Mouse (Mus musculus): ENCODE results near the gene Tmem132c. TPM values are rescaled to one million over a fixed set of nuclear protein-coding genes. Genes with fewer than 3 reads are reported as not detected.

The Tmem132c gene
- polyA plus RNA-seq, 1 experiment = not detected

DNA sequence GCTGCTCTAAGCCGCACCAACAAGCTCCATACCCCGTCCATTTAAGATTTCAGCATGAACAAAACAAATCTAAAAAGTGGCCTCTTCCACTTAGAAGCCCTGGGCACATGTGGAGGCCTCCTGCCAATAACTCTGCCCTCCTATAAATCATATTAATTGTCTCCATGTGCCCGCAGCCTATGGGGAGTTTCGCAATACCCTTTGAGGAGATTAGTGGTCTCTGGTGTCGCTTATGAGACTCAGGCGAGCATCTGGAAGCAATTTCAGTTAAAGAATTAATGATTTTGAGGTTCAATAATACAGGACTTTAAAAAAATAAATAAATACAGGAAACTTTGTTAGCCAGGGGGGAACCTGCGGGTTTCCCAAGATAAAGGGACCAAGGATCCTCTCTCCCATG, 1.9 kb upstream of the Tmem132c start:
- Histone ChIP-seq H3K4me3 (no peak overlapping the region), H3K36me3 (ENCODE audit: control insufficient read depth, insufficient read depth) (no peaks in the 10 kb centered on the region), H3ac (ENCODE audit: control insufficient read depth, insufficient read length) (no peak overlapping the region), H3K27me3 (ENCODE audit: control insufficient read depth, insufficient read depth, insufficient read length) (no peaks in the 10 kb centered on the region), H3K4me2 (ENCODE audit: low read depth) (no peak overlapping the region), H3K79me2 (ENCODE audit: control insufficient read depth, insufficient read depth) (no peaks in the 10 kb centered on the region)
- TF ChIP-seq POLR2A (IDR thresholded peaks at IDR 0.05; ENCODE audit: insufficient read length, low read depth) (no peak), TCF3 (IDR thresholded peaks at IDR 0.05; ENCODE audit: insufficient read length, low read depth) (no peak), MYOG (IDR thresholded peaks at IDR 0.05; ENCODE audit: control insufficient read depth in 1 of 3, insufficient read depth in 1 of 3, insufficient read length in 2 of 3, low read depth in 2 of 3) (no peak), TCF12 (IDR thresholded peaks at IDR 0.05; ENCODE audit: insufficient read depth, poor library complexity, severe bottlenecking) (no peak), CEBPB (IDR thresholded peaks at IDR 0.05; ENCODE audit: insufficient read depth, poor library complexity, severe bottlenecking) (no peak), MYOD1 (IDR thresholded peaks at IDR 0.05; ENCODE audit: control insufficient read depth in 1 of 3, insufficient read length in 2 of 3, low read depth in 2 of 3) (no peak), SRF (IDR thresholded peaks at IDR 0.05; ENCODE audit: control insufficient read depth, insufficient read length, low read depth) (no peak), E2F4 (IDR thresholded peaks at IDR 0.05; ENCODE audit: insufficient read depth) (no peak), USF1 (IDR thresholded peaks at IDR 0.05; ENCODE audit: low read depth) (no peak), REST (IDR thresholded peaks at IDR 0.05; ENCODE audit: insufficient read depth, insufficient read length) (no peak)

DNA sequence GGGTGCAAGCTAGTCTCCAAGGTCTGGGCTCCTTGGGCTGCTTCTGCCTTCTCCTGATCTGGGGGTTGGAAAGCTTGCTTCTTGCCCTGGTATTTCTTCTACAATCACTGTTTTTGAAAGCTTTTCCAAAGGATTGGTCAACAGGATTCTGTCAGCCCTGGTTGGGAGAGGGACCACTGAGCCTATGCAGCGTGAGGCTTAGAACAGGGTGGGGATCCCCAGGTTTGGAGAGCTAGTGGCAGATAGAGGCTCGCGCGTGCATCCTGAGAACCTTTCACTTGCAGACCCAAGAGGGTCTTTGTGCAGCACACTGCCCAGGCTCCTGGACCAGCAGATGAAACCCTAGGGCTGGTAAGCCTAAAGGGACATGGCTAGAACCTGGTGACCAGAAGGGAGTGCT, 962 bp upstream of the Tmem132c start:
- no peak overlapping the region for H3K4me2 ChIP-seq (ENCODE audit: low read depth)

DNA sequence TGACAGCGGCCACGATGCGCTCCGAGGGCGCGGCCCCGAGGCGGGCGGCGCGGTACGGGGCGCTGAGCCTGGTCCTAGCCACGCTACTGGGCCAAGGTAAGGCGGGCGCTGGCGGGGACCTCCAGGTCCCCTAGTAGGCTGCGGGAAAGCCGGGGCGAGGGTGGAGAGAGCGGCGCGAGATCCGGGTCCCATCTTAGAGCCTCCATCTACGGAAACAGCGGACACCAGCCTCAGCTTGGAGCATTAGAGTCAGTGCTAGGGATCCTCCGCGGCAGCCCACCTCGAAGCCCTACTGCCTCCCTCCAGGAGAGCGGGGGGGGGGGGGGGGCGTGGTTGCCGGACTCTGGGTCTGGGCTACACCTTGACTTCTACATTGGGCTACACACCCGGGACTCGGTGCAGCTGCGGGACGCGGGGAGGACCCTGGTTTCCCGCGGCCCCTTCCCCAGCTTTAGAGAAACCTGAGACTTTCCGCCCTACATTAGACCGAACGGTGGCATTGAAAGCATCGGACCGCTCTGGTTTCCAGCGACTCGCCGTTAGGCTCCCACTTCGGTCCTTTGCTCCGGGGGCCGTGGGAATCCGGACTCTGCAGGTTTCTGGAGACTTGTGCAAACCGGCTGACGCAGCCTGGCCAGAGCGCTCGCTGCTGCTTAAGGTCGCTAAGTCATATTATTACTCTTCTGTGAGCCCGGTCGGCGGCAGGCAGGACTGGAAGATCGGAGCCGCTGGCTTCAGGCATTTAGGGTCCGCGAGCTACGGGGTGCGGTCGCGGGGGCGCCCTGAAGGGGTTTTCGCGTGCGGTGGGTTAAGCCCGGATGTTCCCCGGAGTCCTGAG, 536 bp downstream of the Tmem132c start:
- Histone ChIP-seq H3K4me3 (no peak overlapping the region), H3K36me3 (ENCODE audit: control insufficient read depth, insufficient read depth) (no peaks in the 10 kb centered on the region), H3K4me2 (ENCODE audit: low read depth) (no peak overlapping the region), H3ac (ENCODE audit: control insufficient read depth, insufficient read length) (no peak overlapping the region), H3K27me3 (ENCODE audit: control insufficient read depth, insufficient read depth, insufficient read length) (no peaks in the 10 kb centered on the region), H3K79me2 (ENCODE audit: control insufficient read depth, insufficient read depth) (no peaks in the 10 kb centered on the region)
- TF ChIP-seq TCF12 (IDR thresholded peaks at IDR 0.05; ENCODE audit: insufficient read depth, poor library complexity, severe bottlenecking) (no peak), USF1 (IDR thresholded peaks at IDR 0.05; ENCODE audit: low read depth) (no peak), CEBPB (IDR thresholded peaks at IDR 0.05; ENCODE audit: insufficient read depth, poor library complexity, severe bottlenecking) (no peak)

More for the DNA sequence above, 962 bp upstream of the Tmem132c start:
- no peaks in the 10 kb centered on the region for H3K79me2 ChIP-seq (ENCODE audit: control insufficient read depth, insufficient read depth)
- no peak overlapping the region for H3K4me3 ChIP-seq
- TF ChIP-seq USF1 (IDR thresholded peaks at IDR 0.05; ENCODE audit: low read depth) = no peak
- no peak for TF ChIP-seq MYOD1 (IDR thresholded peaks at IDR 0.05; ENCODE audit: control insufficient read depth in 1 of 3, insufficient read length in 2 of 3, low read depth in 2 of 3)
- TF ChIP-seq E2F4 (IDR thresholded peaks at IDR 0.05; ENCODE audit: insufficient read depth) = no peak
- no peak for TF ChIP-seq TCF3 (IDR thresholded peaks at IDR 0.05; ENCODE audit: insufficient read length, low read depth)
- no peak for TF ChIP-seq SRF (IDR thresholded peaks at IDR 0.05; ENCODE audit: control insufficient read depth, insufficient read length, low read depth)
- TF ChIP-seq TCF12 (IDR thresholded peaks at IDR 0.05; ENCODE audit: insufficient read depth, poor library complexity, severe bottlenecking) = no peak
- TF ChIP-seq MAX (IDR thresholded peaks at IDR 0.05; ENCODE audit: low read depth) = no peak
- TF ChIP-seq POLR2AphosphoS2 (IDR thresholded peaks at IDR 0.05; ENCODE audit: insufficient read length, low read depth) = no peak
- no peak for TF ChIP-seq CEBPB (IDR thresholded peaks at IDR 0.05; ENCODE audit: insufficient read depth, poor library complexity, severe bottlenecking)
- no peak for TF ChIP-seq POLR2A (IDR thresholded peaks at IDR 0.05; ENCODE audit: insufficient read length, low read depth)
- no peak for TF ChIP-seq MYOG (IDR thresholded peaks at IDR 0.05; ENCODE audit: control insufficient read depth in 1 of 3, insufficient read depth in 1 of 3, insufficient read length in 2 of 3, low read depth in 2 of 3)
- no peak for TF ChIP-seq REST (IDR thresholded peaks at IDR 0.05; ENCODE audit: insufficient read depth, insufficient read length)
- H3K27me3 ChIP-seq (ENCODE audit: control insufficient read depth, insufficient read depth, insufficient read length) = no peaks in the 10 kb centered on the region
- H3ac ChIP-seq (ENCODE audit: control insufficient read depth, insufficient read length) = no peak overlapping the region
- H3K36me3 ChIP-seq (ENCODE audit: control insufficient read depth, insufficient read depth) = no peaks in the 10 kb centered on the region

DNA sequence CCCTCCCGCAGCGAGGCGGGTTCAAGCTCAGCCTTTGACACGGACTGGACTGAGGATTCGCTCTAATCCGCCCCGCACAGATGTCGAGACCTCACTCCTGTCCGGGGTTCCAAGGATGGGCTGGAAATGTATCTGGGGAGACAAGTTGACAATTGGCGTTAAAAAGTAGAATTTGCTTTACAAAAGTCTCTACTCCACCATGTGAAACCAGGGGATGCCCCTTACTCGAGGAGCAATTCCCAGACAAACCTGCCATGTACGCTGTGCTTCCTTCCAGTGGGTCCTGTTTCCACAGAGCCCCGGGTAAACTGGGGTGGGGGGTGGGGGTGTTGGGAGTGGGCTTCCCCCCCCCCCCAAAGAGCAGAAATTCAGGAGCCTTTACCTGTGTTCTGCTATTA, 1.2 kb downstream of the Tmem132c start:
- Histone ChIP-seq H3K27me3 (ENCODE audit: control insufficient read depth, insufficient read depth, insufficient read length) (no peaks in the 10 kb centered on the region), H3K36me3 (ENCODE audit: control insufficient read depth, insufficient read depth) (no peaks in the 10 kb centered on the region), H3K4me2 (ENCODE audit: low read depth) (no peak overlapping the region), H3K4me3 (no peak overlapping the region), H3K79me2 (ENCODE audit: control insufficient read depth, insufficient read depth) (no peaks in the 10 kb centered on the region), H3ac (ENCODE audit: control insufficient read depth, insufficient read length) (no peak overlapping the region)
- TF ChIP-seq SRF (IDR thresholded peaks at IDR 0.05; ENCODE audit: control insufficient read depth, insufficient read length, low read depth) (no peak), MYOG (IDR thresholded peaks at IDR 0.05; ENCODE audit: control insufficient read depth in 1 of 3, insufficient read depth in 1 of 3, insufficient read length in 2 of 3, low read depth in 2 of 3) (no peak), TCF12 (IDR thresholded peaks at IDR 0.05; ENCODE audit: insufficient read depth, poor library complexity, severe bottlenecking) (no peak), CEBPB (IDR thresholded peaks at IDR 0.05; ENCODE audit: insufficient read depth, poor library complexity, severe bottlenecking) (no peak), TCF3 (IDR thresholded peaks at IDR 0.05; ENCODE audit: insufficient read length, low read depth) (no peak), USF1 (IDR thresholded peaks at IDR 0.05; ENCODE audit: low read depth) (no peak), E2F4 (IDR thresholded peaks at IDR 0.05; ENCODE audit: insufficient read depth) (no peak), POLR2AphosphoS2 (IDR thresholded peaks at IDR 0.05; ENCODE audit: insufficient read length, low read depth) (no peak), MYOD1 (IDR thresholded peaks at IDR 0.05; ENCODE audit: control insufficient read depth in 1 of 3, insufficient read length in 2 of 3, low read depth in 2 of 3) (no peak), REST (IDR thresholded peaks at IDR 0.05; ENCODE audit: insufficient read depth, insufficient read length) (no peak), POLR2A (IDR thresholded peaks at IDR 0.05; ENCODE audit: insufficient read length, low read depth) (no peak), MAX (IDR thresholded peaks at IDR 0.05; ENCODE audit: low read depth) (no peak)

All from myocyte (in vitro differentiated cells).